Mouse (Mus musculus): ENCODE results near the gene Dock4. TPM values are rescaled to one million over a fixed set of nuclear protein-coding genes. Genes with fewer than 3 reads are reported as not detected.

Dock4 gene
- polyA plus RNA-seq (2012; rRNA removed), result 4.1 and 5.1 TPM in 2 replicates

DNA sequence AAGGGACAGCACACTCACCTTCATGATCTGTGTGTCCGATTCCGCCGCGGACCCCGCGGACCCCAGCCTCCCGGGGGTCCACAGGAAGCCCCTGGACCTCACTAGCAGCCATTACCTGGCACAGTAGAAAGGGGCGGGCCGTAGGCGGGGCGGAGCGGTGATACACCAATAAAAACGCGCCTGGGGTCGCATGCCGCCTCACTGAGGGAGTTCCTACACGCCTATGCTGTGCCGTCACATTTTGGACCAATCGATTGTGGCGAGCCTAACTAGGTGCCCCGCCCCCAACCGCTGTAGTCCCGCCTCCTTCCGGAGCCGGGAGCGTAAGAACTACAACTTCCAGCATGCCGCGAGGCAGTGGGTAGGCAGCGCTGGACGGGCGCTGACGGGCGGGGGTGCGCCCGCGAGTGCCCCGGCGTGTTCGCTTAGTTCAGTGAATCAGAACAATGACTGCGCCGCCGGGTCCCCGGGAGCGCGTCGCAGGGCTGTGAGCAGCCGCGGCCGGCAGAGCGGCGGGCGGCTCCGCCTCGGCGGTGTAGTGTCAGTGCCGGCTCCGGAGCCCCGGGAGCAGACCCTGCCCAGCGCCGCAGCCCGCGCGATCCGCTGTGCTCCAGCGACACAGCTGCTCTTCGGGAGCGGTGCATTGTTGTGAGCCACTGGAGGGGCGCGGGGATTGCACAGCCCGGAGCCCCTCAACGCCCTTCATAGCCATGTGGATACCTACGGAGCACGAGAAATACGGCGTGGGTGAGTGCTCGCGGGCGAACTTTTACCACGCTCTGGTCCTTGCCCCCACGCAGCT lies at the start of gene Dock4, which contains the start of gene Zfp277:
TSS of gene Dock4 (plus strand) at position 305 of the 802 bp plus-strand sequence.
TSS of gene Zfp277 (minus strand) at position 255 of the 802 bp plus-strand sequence.
- peak; percentile 89 for DNase-seq (ENCODE audit: low spot score)

DNA sequence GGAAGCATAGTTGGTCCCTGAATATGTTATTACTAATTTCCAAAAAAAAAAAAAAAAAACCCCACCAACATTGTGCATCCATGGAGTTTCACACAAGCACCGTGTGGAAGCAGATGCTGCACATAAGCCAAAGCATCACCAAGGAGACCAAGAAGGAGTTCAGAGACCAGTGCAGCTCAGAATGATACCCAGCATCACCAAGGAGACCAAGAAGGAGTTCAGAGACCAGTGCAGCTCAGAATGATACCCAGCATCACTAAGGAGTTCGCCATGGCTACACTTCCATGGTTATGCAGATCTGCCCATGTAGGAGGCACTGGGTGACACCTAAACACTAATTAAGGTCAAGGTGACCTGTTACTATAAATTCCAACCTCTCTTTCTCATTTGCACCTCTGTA lies 46.8 kb upstream of the Dock4 start:
- DNase-seq (ENCODE audit: low spot score), result no peak

DNA sequence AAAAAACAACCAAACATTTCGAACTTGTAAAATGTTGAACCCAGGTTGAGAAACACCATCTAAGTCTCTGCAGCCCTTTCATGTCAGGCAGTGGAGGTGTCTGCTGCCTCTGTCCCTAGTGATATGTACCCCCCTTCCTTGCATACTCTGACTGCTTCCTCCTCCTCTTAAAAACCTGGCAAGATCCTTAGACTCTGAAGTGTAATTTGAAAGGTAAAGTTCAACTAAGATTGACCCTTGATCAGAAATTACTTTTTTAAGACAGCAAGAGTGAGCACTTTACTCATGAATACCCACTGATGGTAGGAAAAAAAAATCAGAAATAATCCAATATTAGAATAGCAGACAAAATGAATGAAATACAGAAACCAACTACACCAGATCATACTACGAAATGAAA lies 46.4 kb upstream of the Dock4 start:
- DNase-seq (ENCODE audit: low spot score), result no peak

DNA sequence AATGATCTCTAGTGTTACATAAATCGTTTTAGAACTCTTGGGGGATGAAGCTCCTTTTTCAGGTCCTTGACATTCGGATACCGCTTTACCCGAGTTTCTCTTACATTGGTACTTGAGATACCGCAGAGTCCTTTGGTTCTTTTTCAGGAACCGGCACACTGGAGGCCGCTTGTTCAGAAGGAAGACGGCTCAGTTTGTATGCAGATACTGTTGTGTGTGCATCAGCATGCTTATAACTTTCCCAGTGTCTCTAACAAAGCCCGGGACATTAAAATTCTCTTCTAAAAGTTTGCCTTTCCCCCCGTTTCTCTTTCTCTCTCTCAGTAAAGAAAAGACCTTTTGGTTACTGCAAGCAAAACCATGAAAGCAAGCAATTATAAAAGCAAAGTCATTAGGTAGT lies 45.9 kb upstream of the Dock4 start:
- no peak for DNase-seq (ENCODE audit: low spot score)

DNA sequence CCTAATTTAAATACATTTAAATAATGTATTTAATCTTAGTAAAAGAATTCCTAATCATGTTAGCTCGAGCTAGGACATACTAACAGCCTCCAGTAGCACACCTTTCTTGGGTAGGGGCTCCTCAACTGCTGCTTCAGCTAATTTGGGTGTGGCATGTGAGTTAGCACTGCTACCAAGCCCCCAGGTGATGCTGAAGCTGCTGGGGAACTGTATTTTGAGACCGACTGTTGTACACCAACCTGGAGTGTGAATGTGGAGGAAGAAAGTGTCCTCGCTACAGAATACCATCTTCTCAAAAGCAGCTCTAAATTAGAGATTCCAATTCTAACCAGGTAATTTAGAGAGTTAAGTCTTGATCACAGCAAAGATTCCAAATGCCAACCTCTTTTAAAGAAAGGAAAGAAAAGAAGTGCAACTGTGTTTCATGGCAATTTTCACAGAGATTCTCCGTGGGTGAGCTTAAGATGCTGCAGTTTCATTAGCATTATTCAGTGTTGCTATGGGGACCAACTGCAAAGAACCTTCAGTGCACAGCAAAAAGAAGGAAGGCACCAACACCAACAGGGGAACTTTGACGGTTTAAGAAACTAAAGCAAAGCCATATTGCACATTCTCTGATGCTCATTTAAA lies 31.0 kb upstream of the Dock4 start:
- no peak for DNase-seq (ENCODE audit: low spot score)

DNA sequence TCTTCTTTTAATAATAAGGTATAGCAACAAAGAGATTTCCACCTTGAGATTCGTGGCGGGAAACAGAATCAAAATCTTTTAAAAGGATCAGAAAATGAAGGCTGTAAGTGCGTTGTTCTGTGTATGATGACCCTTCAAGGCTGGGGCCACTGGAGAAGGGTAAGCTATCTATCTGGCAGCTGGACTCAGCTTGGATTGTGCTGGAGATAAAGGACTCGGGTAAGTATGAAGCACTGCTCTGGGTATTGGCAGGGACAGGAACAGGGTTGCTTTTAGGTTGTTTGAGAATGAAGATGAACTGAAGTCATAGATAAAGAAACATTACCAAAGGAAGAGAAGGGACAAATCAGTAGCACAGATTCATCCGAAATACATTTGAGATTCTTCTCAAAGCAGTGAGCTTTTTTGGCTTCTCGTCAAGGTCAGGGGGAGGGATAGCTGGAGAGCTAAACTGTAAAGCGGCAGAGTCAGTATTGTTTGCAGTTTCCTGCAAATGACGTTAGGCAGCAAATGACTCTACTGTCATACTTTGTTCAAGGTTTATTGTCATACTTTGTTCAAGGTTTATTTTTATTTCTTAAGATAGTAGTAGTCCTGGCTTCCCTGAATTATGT lies 30.3 kb upstream of the Dock4 start:
- DNase-seq (ENCODE audit: low spot score), result no peak

DNA sequence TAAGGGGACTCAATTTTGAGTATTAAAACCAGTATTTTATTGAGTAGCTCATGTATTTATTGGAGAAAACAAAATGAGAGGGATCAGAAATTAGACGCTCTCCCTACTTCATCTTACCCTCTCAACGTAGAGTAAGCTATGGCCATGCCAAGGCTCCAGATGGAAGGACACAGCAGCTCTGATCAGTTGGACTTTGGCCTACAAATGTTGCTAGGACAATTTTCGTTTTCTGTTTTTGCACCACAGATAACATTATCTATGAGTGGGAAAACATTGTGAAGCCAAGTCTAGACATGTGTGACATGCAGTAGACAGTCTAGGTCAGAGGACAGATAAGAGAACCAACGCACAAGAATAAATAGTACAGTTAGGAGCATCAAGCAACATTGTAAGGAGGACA lies 28.5 kb upstream of the Dock4 start:
- DNase-seq (ENCODE audit: low spot score), result no peak

DNA sequence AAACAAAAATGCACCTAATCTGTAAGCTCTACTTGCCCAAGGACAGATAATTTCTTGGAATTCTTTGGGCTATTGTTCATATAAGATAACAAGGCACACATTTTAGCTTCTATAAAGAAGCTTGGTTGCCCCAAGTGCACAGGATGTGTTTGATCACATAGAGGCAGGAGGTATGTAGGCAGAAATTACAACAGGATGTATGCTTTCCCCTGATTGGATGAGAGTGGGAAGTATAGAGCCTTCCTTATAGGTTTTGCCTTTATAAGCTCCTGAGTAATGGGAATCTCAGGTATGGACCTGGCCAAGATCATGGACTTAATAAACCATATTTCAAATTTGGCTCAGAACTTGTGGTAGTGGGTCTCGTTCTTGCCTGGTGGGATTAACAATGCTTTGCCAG lies 20.8 kb upstream of the Dock4 start:
- DNase-seq (ENCODE audit: low spot score), result no peak

DNA sequence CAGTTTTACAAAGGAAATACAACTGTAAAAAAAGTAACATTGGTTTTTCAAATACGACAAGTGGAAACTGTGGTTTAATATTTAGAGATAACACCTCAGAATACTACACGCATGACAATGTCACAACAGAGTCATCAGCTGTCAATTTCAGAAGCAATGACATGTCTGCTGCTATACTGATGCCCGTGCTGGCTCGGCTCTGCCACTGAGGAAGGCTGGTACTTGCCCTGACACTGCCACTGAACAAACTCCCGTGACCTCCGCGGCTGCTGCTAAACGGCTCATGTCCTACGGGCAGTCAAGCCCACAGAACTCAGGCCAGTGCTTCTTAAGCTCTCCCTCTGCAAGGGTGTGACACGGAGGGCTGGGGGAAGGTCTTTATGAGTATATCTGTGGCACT lies 18.1 kb upstream of the Dock4 start:
- DNase-seq (ENCODE audit: low spot score), result no peak

DNA sequence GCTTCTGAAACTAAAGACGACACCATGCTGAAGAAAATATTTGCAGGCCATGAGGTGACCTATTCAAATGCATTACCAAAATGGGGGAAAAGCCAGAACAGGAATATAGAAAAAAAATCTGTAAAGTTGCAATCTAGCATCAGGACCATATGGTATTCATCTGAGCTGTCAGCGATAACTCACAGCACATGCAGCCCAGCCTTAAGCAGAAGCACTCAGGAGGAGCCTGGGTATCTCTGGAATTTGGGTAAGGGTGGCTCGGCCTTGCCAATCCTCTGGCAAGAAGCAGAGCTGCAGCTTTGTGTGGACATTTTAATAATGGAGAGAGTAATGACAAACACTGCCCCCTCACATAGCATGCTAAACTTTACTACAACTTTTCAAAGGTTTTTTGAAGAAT lies 15.8 kb upstream of the Dock4 start:
- no peak for DNase-seq (ENCODE audit: low spot score)

DNA sequence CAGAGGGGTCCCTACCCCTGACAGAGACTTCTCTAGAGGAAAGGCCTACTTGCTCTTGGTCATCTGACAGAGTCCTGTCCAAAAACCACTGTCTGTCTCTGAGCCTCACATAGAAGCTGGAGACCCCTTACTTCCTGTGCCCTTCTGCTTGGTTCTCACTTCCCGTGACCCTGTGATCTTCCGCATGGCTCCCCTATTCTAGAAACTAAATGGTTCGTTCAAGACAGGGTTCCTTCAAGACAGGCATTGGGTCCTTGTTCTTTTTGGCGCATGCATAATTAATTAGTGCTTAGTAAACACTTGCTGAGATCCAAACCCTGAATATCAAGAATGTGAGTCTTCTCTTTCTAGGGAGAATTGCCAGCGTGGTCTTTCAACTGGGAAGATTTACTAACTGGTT lies 14.7 kb upstream of the Dock4 start:
- no peak for DNase-seq (ENCODE audit: low spot score)

DNA sequence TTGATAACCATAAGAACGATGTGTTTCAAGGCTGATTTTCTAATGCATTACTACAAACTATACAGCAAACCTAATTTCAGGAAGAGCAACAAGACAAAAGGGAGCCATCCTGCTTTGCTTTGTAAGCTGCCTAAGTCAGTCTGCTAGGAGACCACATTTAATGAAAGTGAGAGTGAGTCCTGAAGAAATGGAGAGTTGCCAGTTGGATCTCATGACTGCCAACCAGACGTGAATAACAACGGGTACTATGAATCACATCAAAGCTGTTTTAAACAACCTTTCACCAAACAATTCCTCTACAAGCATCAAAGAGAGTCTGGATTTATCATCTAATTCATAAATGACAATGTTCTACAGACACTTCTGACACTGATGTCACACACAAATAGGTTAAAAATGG lies 11.7 kb upstream of the Dock4 start:
- no peak for DNase-seq (ENCODE audit: low spot score)

DNA sequence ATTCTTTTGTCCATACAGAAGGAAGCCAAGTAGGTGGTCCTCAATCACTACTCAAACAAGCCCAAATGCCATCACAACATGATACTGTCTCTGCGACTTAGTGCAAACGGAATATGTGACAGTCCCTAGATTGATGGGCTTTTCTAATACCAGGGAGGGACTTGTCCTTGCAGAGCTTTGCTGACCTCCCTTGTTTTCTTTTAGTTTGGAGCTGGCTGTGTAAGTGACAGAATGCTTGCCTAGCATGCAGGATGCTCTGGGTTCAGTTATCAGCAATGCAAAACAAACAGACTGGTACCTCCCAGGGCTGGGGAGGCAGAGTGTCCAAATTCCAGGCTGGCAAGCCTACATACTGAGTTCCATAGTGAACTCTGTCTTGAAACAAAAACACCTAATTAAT lies 7.7 kb upstream of the Dock4 start:
- no peak for DNase-seq (ENCODE audit: low spot score)

DNA sequence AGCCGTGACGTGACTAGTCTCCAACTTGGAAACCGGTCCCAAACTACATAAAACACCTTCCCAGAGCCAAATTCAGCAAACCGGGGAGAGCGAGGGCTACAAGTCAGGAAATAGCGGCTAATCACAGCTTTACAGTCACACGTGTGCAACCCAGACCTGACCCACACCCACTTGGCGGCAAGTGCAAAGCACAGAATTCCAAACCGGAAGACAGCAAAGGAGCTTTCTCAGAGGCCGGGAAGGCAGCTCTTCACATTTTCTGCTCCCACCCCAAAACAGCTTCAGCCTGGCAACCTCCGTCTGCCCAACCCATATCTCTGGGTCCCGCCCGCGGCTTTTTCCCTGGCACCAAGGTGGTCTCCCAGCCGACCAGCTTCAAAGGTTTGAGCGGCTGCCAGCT lies 546 bp upstream of the Dock4 start:
- DNase-seq (ENCODE audit: low spot score), result no peak

DNA sequence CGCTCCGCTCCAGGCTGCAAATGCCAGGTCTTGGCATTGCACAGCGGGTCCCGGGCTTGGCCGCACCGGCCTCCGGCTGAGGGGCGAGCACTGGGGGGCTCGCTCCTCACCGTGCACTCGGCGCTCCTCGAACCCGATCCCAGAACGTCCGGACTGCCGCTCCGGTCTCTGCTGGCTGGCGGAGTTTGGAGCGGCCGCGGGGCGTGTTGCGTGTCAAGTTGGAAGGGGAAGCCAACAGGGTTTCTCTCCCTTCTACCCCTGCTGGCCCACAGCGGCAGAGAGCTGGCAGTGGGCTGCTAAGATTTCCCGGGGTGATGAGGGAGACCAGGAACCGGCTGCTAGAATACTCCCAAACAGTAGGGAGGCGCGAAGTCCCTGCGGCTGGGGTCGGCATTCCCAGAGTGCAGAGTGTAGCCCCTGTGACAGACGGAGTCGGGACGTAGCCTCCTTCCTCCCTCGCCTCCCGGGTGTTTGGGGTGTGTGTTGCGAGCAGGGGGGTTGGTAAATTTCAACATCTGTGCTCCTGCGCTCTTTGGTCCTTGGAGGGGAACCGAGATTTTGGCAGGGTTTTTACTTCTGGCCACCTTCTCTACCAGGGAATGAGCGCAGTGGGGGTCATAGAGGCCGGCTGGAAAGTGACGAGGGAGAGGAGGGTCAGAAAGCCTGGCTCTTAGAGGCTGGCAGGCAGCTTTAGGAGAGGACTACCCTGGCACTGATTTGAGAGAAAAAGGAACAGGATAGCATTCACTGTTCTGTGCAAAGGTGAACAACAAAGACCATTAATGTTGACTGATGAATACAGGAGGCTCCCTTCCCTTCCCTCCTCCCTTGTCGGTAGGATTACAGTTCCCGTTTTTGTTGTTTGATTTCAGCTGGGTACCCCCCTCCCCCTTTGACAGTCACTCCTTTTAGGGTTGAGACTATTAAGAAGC lies 964 bp downstream of the Dock4 start:
- DNase-seq (ENCODE audit: low spot score), result peak; percentile 55

DNA sequence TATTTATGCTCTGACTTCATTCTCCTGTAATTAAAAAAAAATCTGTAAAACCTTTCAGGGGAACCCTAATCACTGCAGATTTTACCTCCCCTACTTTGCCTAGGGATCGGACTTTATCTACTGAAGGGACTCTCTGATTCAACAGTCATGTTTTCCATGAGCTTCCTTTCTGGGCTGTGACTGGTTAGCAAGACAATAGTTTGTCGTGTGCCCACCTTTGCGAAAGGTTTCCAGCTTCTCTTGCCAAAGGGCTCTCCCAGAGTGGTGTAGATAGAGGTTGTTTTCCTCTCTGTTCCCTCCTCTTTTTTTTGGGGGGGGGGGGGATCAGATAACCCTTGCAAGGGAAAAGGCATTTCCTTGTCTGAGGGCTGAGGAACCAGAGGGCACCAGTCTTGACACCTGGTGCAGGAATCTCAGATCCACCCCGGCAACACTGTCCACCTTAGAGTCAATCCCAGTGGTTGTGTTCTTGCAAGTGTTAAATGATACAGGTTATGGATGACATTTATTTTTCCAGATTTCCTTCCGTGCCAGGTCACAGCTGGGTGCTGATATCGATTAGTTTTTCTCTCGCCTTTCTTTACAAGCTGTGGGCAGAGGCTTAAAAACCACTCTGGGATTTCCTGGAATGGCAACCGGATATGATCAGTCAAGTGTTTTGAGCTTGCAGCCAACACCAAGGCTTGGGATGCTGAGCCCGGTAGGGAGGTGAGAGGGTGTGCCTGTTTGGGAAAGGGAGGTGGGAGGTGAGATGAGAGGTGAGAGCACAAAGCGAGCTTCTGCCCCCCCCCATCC lies 2.0 kb downstream of the Dock4 start:
- DNase-seq (ENCODE audit: low spot score), result no peak

DNA sequence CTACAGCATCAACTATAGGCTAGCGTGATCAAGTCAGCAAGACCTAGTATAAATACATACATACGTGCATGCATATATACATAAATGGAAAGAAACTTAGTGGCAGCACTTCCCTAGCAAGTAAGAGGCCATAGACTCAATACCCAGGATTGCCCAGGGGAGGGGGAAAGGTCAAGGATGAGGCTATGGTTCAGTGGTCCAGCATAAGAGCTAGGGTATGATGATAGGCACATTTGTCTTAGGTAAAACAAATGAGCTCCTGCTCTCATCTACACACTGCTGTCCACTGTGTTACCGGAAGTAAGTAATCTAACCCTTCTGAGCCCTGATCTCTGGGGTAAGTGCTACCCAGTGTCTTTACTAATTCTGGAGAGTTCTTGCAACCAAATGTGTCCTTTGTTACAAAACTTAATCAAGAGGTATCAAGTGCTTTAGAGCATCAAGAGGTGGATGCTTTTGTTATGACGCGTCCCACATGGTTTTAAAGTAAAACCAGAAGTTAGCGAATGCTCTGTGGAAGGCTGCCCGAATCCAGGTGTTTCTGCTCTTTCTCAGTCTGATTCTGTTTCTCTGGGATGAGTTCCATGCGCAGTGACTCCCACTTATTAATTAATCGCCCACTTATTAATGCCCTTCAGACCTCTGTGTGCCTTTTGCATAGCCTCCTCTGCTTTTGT lies 3.5 kb downstream of the Dock4 start:
- no peak for DNase-seq (ENCODE audit: low spot score)

DNA sequence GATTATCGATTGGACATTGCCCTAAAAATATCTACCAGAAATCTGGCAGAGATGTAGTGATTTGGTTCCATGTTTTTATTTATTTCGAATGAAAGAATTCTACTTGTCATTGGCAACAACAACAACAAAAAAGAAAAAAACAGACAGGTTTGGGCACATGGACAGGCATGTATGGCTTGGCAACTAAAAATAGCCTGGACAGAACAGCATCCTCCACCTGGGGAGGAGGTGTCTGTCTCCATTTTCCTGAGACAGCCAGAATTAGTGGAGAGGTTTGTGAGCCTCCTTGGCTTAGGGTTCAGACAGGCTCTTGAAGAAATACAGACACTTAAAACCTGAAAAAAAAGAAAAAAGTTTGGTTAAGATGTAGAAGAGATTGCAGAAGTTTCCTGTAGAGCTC lies 10.8 kb downstream of the Dock4 start:
- DNase-seq (ENCODE audit: low spot score), result no peak

DNA sequence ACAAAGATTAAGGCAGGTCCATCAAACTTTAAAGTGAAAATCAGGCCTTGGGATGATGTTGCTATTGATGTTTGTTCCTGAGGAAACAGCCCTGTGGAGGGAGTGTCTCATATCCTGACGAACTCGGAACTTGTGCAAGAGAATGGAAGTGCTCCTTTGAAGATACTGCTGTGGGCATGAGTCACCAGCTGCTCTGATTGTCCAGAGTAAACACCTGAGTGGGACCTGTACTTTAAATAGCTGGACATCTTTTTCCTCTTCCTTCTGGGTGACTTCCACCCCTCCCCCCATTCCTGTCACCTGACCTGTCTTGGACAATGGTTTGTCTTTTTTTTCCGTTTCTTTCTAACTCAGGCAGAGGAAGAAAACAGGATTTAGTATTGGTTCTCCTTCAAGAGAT lies 13.2 kb downstream of the Dock4 start:
- DNase-seq (ENCODE audit: low spot score), result no peak

DNA sequence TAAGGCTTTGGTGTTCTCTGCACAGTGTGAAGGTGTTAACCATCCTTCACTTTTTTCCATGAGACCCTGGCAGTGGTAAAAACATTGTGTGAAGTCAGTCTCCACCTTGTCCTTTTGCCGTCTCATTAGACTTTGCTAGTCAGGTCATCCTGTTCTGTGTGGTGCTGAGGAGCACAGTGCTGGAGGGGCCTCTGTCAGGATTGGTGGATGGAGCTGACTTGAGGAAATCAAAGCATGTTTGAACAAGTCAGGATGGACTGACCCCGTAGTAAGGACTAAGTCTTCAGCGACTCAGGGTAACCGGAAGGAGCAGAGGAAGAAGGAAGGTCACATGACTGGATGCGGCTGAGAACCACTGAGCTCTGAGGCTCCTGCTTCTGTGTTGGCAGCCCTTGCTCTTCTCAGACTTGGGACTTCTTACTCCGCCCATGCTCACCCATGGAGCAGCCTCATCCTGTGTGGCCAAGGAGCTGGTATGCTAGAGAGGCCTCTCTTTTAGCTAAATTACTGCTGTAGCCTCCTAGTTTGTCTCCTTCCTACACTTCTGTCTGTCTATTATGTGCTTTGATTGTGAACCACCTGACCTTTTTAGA lies 14.0 kb downstream of the Dock4 start:
- no peak for DNase-seq (ENCODE audit: low spot score)

Measured in urinary bladder, adult 2 months (tissue).